Mouse (Mus musculus) thymus, postnatal 4 days (tissue): ENCODE measurements at regions not wholly inside any gene's neighbourhood (a gene's known extent, or its start where the extent isn't known, plus 50 kb on each side); places are given as distances from the start of the nearest gene placed in this dataset.

Source experiments
- DNase-seq: peaks from one replicate; pipeline ENCODE4 v3.0.0; 2021

- no peak for DNase-seq
Measured at GRCm38 (mm10) chr10:92333042-92333774, 389.0 kb downstream of the Nedd1 start.

GRCm38 (mm10) chr10:92330150-92330549 lies 392.1 kb downstream of the Nedd1 start:
- no peak for DNase-seq

- no peak for DNase-seq
Measured at GRCm38 (mm10) chr10:92329661-92330060, 392.6 kb downstream of the Nedd1 start.

GRCm38 (mm10) chr10:92325284-92325989 lies 396.8 kb downstream of the Nedd1 start:
- no peak for DNase-seq

GRCm38 (mm10) chr10:92314606-92315005 lies 407.6 kb downstream of the Nedd1 start:
- DNase-seq = no peak

GRCm38 (mm10) chr10:92312278-92312677 lies 409.9 kb downstream of the Nedd1 start:
- no peak for DNase-seq

- no peak for DNase-seq
Measured at GRCm38 (mm10) chr10:92308643-92309042, 413.6 kb downstream of the Nedd1 start.

GRCm38 (mm10) chr10:92307861-92308260 lies 414.4 kb downstream of the Nedd1 start:
- DNase-seq = no peak

GRCm38 (mm10) chr10:92298693-92299092 lies 423.5 kb downstream of the Nedd1 start:
- DNase-seq = no peak

- DNase-seq = no peak
Measured at GRCm38 (mm10) chr10:92296837-92297236, 425.4 kb downstream of the Nedd1 start.

- no peak for DNase-seq
Measured at GRCm38 (mm10) chr10:92296303-92296702, 425.9 kb downstream of the Nedd1 start.

GRCm38 (mm10) chr10:92293261-92293660 lies 429.0 kb downstream of the Nedd1 start:
- DNase-seq = no peak

- no peak for DNase-seq
Measured at GRCm38 (mm10) chr10:92289230-92289629, 433.0 kb downstream of the Nedd1 start.

- no peak for DNase-seq
Measured at GRCm38 (mm10) chr10:92284231-92284630, 438.0 kb downstream of the Nedd1 start.

- no peak for DNase-seq
Measured at GRCm38 (mm10) chr10:92277981-92278380, 444.2 kb downstream of the Nedd1 start.

GRCm38 (mm10) chr10:92257815-92258214 lies 464.4 kb downstream of the Nedd1 start:
- no peak for DNase-seq

- no peak for DNase-seq
Measured at GRCm38 (mm10) chr10:92248648-92249047, 473.6 kb downstream of the Nedd1 start.

GRCm38 (mm10) chr10:92247449-92247805 lies 474.8 kb downstream of the Nedd1 start:
- no peak for DNase-seq

- DNase-seq = no peak
Measured at GRCm38 (mm10) chr10:92246785-92247448, 475.3 kb downstream of the Nedd1 start.

GRCm38 (mm10) chr10:92242714-92243440 lies 479.3 kb downstream of the Nedd1 start:
- DNase-seq = no peak

- no peak for DNase-seq
Measured at GRCm38 (mm10) chr10:92237881-92238280, 484.3 kb downstream of the Nedd1 start.

GRCm38 (mm10) chr10:92232081-92232480 lies 490.1 kb downstream of the Nedd1 start:
- no peak for DNase-seq

- no peak for DNase-seq
Measured at GRCm38 (mm10) chr10:92225818-92226217, 496.4 kb downstream of the Nedd1 start.
